Mouse (Mus musculus) midbrain, embryonic 14.5 days (tissue): ENCODE measurements around the gene Gm10135. TPM values are rescaled to one million over a fixed set of nuclear protein-coding genes. Genes with fewer than 3 reads are reported as not detected.
"Not testable (repeated sequence)": the region's sequence is repeated elsewhere in the genome, so short reads cannot be mapped to it uniquely, and the experiment has no call there.

Experiments
- ATAC-seq: fragments of 200-750 bp; cut with Nextera tagmentation; 2 replicates; pipeline ENCODE4 v1.8.0; 2017; ENCODE audit warnings: moderate number of reproducible peaks, moderate library complexity; ENCODE audit not compliant: low FRiP score, low TSS enrichment
- DNase-seq: peaks from one replicate; pipeline ENCODE4 v3.0.0-alpha.2; 2015
- H3K27ac ChIP-seq: fragments of 300-500 bp; sonication (generic); replicated peaks from 2 replicates; pipeline ENCODE4 v1.5.1; 2014; ENCODE audit warnings: mild to moderate bottlenecking, low read depth, low read length, moderate library complexity
- H3K27me3 ChIP-seq: fragments of 300-500 bp; sonication (generic); 2 replicates; pipeline ENCODE4 v1.6.1; 2014; ENCODE audit warnings: low read length, control low read depth, mixed read lengths; ENCODE audit not compliant: control insufficient read depth, insufficient read depth
- H3K36me3 ChIP-seq: fragments of 300-500 bp; sonication (generic); 2 replicates; pipeline ENCODE4 v1.6.1; 2014; ENCODE audit warnings: low read length, control low read depth; ENCODE audit not compliant: control insufficient read depth, insufficient read depth
- H3K4me1 ChIP-seq: fragments of 300-500 bp; sonication (generic); 2 replicates; pipeline ENCODE4 v1.6.1; 2014; ENCODE audit warnings: mild to moderate bottlenecking, antibody characterized with exemption, low read length, control low read depth; ENCODE audit not compliant: control insufficient read depth, insufficient read depth
- H3K4me2 ChIP-seq: fragments of 300-500 bp; sonication (generic); 2 replicates; pipeline ENCODE4 v1.6.1; 2014; ENCODE audit warnings: mild to moderate bottlenecking, low read length, moderate library complexity
- H3K4me3 ChIP-seq: fragments of 300-500 bp; sonication (generic); replicated peaks from 2 replicates; pipeline ENCODE4 v1.5.1; 2014; ENCODE audit warnings: low read depth, low read length
- H3K9ac ChIP-seq: fragments of 300-500 bp; sonication (generic); replicated peaks from 2 replicates; pipeline ENCODE4 v1.6.1; 2014; ENCODE audit warnings: mild to moderate bottlenecking, low read length, moderate library complexity
- H3K9me3 ChIP-seq: fragments of 300-500 bp; sonication (generic); 2 replicates; pipeline ENCODE4 v1.6.1; 2016; ENCODE audit warnings: low read length, control low read depth, mixed read lengths; ENCODE audit not compliant: control insufficient read depth
- WGBS: fragments of 180-500 bp; shearing (Covaris S2); extraction: QIAGEN DNeasy Blood & Tissue Kit; methylation state at CpG from one replicate; pipeline ENCODE4 v1.1.7; 2014; 5-methylcytosine and 5-hydroxymethylcytosine counted together
- polyA plus RNA-seq: library from polyadenylated mRNA; unstranded; fragments of >200 nt; fragmentation: Nextera tagmentation; extraction: Ambion mirVana; gene quantifications from 2 replicates; pipeline ENCODE4 v1.2.1, GENCODE M21; 2014

Gm10135 gene
- polyA plus RNA-seq, 1 experiment from 2014 or later: not detected

DNA sequence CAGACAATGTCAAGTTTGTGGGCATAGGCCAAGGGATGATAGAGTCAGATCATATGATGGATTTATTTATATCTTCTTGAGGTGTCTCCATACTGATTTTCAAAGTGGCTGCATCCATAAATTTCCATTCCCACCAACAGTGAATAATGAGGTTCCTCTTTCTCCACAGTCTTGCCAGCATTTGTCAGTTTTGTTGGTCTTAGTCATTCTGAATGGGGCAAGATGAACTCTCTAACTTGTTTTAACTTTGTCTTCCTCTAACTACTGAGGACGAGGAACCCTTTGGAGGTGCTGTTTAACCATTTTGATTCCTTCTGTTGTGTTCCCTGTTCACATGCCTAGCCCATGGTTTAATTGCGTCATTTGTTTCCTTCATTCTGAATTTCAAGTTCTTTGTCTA lies 24.2 kb downstream of the Gm10135 start:
- DNase-seq (no peak), ATAC-seq (no peak)
- Histone ChIP-seq H3K27me3 (no peaks in the 10 kb centered on the region), H3K27ac (no peak overlapping the region), H3K36me3 (peaks cover 10% of the 10 kb centered on the region), H3K4me1 (no peaks in the 10 kb centered on the region), H3K9me3 (no peaks in the 10 kb centered on the region), H3K9ac (no peak overlapping the region), H3K4me3 (no peak overlapping the region), H3K4me2 (no peak overlapping the region)
- 95% methylated on average over 2 of the region's 2 CpGs for WGBS

DNA sequence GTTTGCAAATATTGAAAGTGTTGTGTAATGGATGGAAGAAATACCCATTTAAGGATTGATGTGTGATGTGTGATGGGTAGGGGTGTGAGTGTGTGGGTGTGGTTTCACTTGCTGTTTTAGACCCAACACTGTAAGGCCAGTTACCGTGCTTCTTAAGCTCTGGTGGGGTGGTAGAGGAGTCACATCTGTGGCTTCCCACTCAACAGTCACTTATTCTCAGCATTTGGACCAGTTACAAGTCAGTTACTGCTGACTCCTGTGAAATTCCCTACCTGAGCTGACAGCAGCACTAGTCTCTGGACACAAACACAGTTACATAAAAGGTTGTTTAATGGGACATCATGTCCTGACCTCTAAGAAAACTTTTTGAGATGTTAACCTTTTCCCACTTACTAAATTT lies 26.4 kb downstream of the Gm10135 start:
- ATAC-seq (no peak), DNase-seq (no peak)
- H3K4me1 ChIP-seq: no peaks in the 10 kb centered on the region
- no peak overlapping the region for H3K4me3 ChIP-seq
- H3K9me3 ChIP-seq: no peaks in the 10 kb centered on the region
- peaks cover 10% of the 10 kb centered on the region for H3K36me3 ChIP-seq
- H3K27me3 ChIP-seq: no peaks in the 10 kb centered on the region
- no peak overlapping the region for H3K9ac ChIP-seq
- 100% methylated on average over 1 of the region's 1 CpGs for WGBS
- H3K27ac ChIP-seq: no peak overlapping the region
- H3K4me2 ChIP-seq: no peak overlapping the region

DNA sequence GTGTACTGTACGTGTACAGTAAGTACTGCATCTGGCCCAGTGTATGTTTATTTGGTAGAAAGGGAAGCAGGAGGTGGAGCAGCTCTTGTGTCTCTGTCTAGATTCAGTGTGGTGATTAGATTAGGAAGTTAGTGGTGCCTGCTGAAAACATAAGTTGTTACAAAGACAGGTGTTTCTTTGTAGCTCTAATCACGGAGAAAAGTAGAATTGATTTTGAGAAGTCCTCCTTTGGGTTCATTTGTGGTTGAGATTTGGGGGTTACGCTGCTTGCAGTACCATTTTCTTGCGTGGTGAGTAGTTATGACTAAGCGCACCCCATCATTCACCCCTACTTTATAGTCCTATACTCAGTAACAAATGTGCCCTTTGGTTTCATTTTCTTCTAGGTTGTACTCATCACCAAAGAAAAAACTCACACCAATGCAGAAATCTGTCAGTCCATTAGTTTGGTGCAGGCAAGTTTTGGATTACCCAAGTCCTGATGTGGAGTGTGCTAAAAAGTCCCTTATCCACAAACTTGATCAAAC lies 33.5 kb downstream of the Gm10135 start:
- Histone ChIP-seq H3K4me3 (no peak overlapping the region), H3K4me1 (no peaks in the 10 kb centered on the region), H3K9ac (no peak overlapping the region), H3K4me2 (no peak overlapping the region), H3K9me3 (no peaks in the 10 kb centered on the region), H3K27me3 (no peaks in the 10 kb centered on the region), H3K36me3 (0 out of 2 replicates have a peak, but pooled peaks cover 2% of the 10 kb centered on the region), H3K27ac (no peak overlapping the region)
- ATAC-seq: no peak
- 96% methylated on average over 5 of the region's 5 CpGs for WGBS
- no peak for DNase-seq

DNA sequence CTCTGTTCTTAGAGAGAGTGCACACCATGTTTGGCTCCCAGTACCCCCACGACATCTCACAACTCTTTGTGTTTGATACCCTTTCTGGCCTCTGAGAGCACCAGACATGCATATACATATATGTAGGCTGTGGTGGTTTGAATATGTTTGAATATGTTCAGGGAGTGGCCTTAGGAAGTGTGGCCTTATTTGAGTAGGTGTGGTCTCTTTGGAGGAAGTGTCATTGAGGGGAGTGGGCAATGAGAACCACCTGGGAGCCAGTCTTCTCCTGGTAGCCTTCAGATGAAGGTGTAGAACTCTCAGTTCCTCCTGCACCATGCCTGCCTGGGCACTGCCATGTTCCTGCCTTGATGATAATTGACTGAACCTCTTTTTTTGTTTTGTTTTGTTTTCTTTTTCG lies 35.2 kb downstream of the Gm10135 start:
- 100% methylated on average over 2 of the region's 2 CpGs for WGBS

DNA sequence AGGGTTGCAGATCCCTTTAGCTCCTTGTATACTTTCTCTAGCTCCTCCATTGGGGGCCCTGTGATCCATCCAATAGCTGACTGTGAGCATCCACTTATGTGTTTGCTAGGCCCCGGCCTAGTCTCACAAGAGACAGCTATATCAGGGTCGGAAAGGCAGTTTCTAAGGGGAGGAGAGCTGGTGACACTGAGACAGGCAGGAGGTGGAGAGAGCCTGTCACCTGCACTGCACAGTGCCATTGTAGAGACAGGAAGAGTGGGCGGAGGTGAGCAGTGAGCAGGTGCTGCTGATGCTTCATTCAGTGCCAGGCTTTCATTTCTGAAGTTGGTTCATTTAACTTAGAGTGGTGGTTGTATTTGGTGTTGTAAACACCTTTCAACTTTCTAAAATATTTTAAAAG lies 36.1 kb downstream of the Gm10135 start:
- not testable (repeated sequence) for H3K9ac ChIP-seq, ATAC-seq, H3K4me1 ChIP-seq, H3K4me2 ChIP-seq, H3K36me3 ChIP-seq, H3K27me3 ChIP-seq, H3K9me3 ChIP-seq, H3K27ac ChIP-seq, H3K4me3 ChIP-seq, DNase-seq
- WGBS: 93% methylated on average over 3 of the region's 3 CpGs

More for the DNA sequence above, 35.2 kb downstream of the Gm10135 start:
- Histone ChIP-seq H3K4me2 (no peak overlapping the region), H3K9ac (no peak overlapping the region), H3K9me3 (no peaks in the 10 kb centered on the region), H3K4me3 (no peak overlapping the region), H3K36me3 (0 out of 2 replicates have a peak, but pooled peaks cover 2% of the 10 kb centered on the region), H3K4me1 (no peaks in the 10 kb centered on the region), H3K27ac (no peak overlapping the region), H3K27me3 (no peaks in the 10 kb centered on the region)
- ATAC-seq: no peak
- DNase-seq: no peak

DNA sequence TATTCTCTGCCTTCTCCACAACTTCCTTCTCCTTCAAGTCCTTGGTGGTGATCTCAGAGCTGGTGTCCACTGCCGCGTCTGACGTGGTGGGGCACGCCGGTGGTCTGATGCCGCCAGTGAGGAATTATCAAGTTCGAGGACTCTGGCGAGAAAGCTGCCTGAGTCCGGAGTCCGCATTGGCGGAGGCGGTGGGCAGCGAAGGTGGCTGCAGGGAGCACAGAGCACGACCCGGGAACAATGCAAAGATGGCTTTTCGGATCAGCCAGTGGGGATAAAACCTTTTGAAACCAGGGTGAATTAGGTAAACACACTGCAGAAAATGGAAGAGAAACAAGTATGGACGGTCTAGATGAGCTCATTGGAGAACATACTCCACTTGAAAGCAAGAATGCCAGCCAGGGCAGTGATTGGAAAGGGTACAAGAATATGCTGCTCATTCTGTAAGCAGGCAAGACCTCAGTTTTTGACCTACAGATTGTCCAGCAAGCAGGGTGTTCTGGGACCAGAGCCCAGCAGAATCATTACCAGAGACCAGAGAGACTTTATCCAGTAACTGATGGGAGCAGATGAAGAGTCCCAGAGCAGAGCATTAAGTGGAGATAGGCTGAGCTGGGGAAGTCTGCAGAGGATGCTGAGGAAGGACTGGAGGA lies 41.4 kb downstream of the Gm10135 start:
- no peak overlapping the region for H3K4me3 ChIP-seq
- 93% methylated on average over 17 of the region's 17 CpGs for WGBS
- no peaks in the 10 kb centered on the region for H3K27me3 ChIP-seq
- 0 out of 2 replicates have a peak, but pooled peaks cover 3% of the 10 kb centered on the region for H3K9me3 ChIP-seq
- H3K4me2 ChIP-seq: no peak overlapping the region
- no peaks in the 10 kb centered on the region for H3K4me1 ChIP-seq
- ATAC-seq (no peak), DNase-seq (no peak)
- H3K9ac ChIP-seq: no peak overlapping the region
- H3K36me3 ChIP-seq: no peaks in the 10 kb centered on the region
- no peak overlapping the region for H3K27ac ChIP-seq

DNA sequence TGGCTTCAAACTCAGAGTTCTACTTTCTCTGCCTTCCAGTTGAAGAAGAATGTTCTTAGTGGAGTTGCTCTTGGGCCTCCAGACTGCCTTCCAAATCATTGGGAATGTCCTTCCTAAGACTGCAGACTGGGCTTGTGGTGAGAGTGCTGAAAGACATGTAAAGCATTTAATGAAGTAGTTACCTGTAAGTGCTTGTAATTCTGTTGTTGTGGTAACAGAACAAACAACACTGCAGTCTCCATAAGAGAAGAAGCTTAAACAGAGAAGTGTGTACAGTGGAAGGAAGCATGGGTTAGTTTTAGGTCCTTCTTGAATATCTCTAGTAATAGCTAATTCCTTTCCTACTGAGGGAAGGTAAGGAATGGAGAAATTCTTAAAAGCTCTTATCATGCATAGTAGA lies 47.4 kb downstream of the Gm10135 start:
- H3K36me3 ChIP-seq: no peaks in the 10 kb centered on the region
- H3K4me3 ChIP-seq: no peak overlapping the region
- H3K4me1 ChIP-seq: no peaks in the 10 kb centered on the region
- no peak overlapping the region for H3K4me2 ChIP-seq
- H3K27me3 ChIP-seq: no peaks in the 10 kb centered on the region
- no peaks in the 10 kb centered on the region for H3K9me3 ChIP-seq
- no peak overlapping the region for H3K27ac ChIP-seq
- no peak overlapping the region for H3K9ac ChIP-seq
- ATAC-seq (no peak), DNase-seq (no peak)

DNA sequence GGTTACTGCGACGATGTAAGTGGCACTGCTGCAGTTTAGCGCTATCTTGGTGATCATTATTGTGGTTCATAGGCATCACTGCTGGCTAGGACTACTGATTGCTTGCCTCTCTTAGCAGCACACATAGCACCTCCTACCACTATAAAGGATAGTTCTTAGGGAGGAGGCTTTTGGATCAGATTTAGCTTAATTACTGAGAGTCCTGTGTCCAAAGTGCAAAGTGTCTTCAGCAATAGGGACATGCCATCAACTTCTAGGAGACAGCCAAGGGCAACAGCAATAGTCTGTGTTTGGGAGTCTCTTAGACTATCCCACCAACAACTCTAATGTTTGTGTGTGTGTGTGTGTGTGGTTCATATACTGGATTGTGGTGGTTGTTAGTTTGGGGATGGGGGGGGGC lies 51.7 kb downstream of the Gm10135 start:
- ATAC-seq (no peak), DNase-seq (no peak)
- H3K9me3 ChIP-seq: no peaks in the 10 kb centered on the region
- WGBS: 93% methylated on average over 3 of the region's 3 CpGs
- H3K27me3 ChIP-seq: no peaks in the 10 kb centered on the region
- no peaks in the 10 kb centered on the region for H3K36me3 ChIP-seq
- H3K4me3 ChIP-seq: no peak overlapping the region
- H3K9ac ChIP-seq: no peak overlapping the region
- H3K4me2 ChIP-seq: no peak overlapping the region
- H3K27ac ChIP-seq: no peak overlapping the region
- no peaks in the 10 kb centered on the region for H3K4me1 ChIP-seq

DNA sequence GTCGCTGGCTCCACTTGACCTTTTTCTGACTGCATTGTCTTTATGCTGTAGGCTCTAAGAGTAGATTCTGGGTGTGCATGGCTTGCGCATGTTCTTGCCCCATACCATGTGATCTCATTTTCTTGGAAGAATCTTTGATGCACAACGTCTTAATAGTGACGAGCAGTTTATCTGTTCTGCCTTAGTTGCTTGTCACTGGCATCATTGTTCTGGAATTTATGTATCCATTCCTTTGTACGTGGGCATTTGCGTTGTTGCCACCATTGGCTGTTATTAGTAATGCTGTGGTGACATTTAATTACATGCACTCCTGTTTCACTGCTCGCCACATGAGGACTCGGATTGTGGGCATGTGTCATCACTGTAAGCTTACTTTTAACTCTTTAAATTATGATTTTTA lies 53.3 kb downstream of the Gm10135 start:
- WGBS: 91% methylated on average over 8 of the region's 8 CpGs
- Histone ChIP-seq H3K36me3 (no peaks in the 10 kb centered on the region), H3K27me3 (no peaks in the 10 kb centered on the region), H3K9me3 (no peaks in the 10 kb centered on the region), H3K4me2 (no peak overlapping the region), H3K27ac (no peak overlapping the region), H3K9ac (no peak overlapping the region), H3K4me3 (no peak overlapping the region), H3K4me1 (peaks cover 12% of the 10 kb centered on the region)
- ATAC-seq: no peak
- no peak for DNase-seq
